Mouse (Mus musculus) embryonic facial prominence, embryonic 15.5 days (tissue): Measurements from ENCODE around the gene Acoxl. TPM values are rescaled to one million over a fixed set of nuclear protein-coding genes. Genes with fewer than 3 reads are reported as not detected.
"Not testable (repeated sequence)": the region's sequence is repeated elsewhere in the genome, so short reads cannot be mapped to it uniquely, and the experiment has no call there.

ENCODE experiments used
- ATAC-seq: fragments of 200-750 bp; cut with Nextera tagmentation; 2 replicates; pipeline ENCODE4 v1.8.0; 2017; ENCODE audit warnings: low read depth, moderate TSS enrichment; ENCODE audit not compliant: insufficient number of reproducible peaks, low FRiP score, low TSS enrichment
- H3K27ac ChIP-seq: fragments of 300-500 bp; sonication (generic); replicated peaks from 2 replicates; pipeline ENCODE4 v1.5.1; 2015; ENCODE audit warnings: mild to moderate bottlenecking, inconsistent platforms
- H3K27me3 ChIP-seq: fragments of 300-500 bp; sonication (generic); 2 replicates; pipeline ENCODE4 v1.6.1; 2015; ENCODE audit warnings: inconsistent platforms
- H3K36me3 ChIP-seq: fragments of 300-500 bp; sonication (generic); 2 replicates; pipeline ENCODE4 v1.6.1; 2015; ENCODE audit warnings: mild to moderate bottlenecking, inconsistent platforms
- H3K4me1 ChIP-seq: fragments of 300-500 bp; sonication (generic); 2 replicates; pipeline ENCODE4 v1.6.1; 2015; ENCODE audit warnings: inconsistent platforms
- H3K4me2 ChIP-seq: fragments of 300-500 bp; sonication (generic); replicated peaks from 2 replicates; pipeline ENCODE4 v1.6.1; 2015; ENCODE audit warnings: mild to moderate bottlenecking, inconsistent platforms
- H3K4me3 ChIP-seq: fragments of 300-500 bp; sonication (generic); replicated peaks from 2 replicates; pipeline ENCODE4 v1.5.1; 2015; ENCODE audit warnings: mild to moderate bottlenecking, inconsistent platforms
- H3K9ac ChIP-seq: fragments of 300-500 bp; sonication (generic); 2 replicates; pipeline ENCODE4 v1.6.1; 2015; ENCODE audit warnings: inconsistent platforms
- H3K9me3 ChIP-seq: fragments of 300-500 bp; sonication (generic); replicated peaks from 2 replicates; pipeline ENCODE4 v1.6.1; 2016; ENCODE audit warnings: inconsistent platforms
- WGBS: fragments of 180-500 bp; shearing (Covaris S2); methylation state at CpG from one replicate; pipeline ENCODE4 v1.1.7; 2015; 5-methylcytosine and 5-hydroxymethylcytosine counted together
- polyA plus RNA-seq: library from polyadenylated mRNA; unstranded; fragments of >200 nt; fragmentation: Nextera tagmentation; extraction: Ambion mirVana; gene quantifications from 2 replicates; pipeline ENCODE4 v1.2.1, GENCODE M21; 2015

Acoxl gene
- polyA plus RNA-seq, 1 experiment from 2014 or later: 0.15 TPM

DNA sequence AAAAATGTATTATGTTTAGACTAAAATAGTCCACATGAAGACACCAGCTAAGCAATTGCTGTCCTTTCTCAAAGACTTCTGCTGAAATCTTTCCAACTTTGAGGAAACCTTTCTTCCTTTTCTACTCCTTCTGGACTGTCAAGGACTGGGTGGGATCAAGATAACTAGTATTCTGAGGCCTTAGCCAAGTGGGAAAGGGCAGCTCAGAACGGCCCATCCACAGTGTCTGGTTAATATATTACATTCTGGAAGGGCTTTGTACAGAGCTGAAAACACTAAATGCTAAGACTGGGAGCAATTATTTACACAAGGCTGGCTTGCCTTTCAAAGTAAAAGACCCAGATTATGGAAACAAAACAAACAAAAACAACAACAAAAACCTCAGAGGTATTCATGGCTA lies 256.6 kb downstream of the Acoxl start:
- Histone ChIP-seq H3K9ac (no peak overlapping the region), H3K27ac (no peak overlapping the region), H3K4me3 (no peak overlapping the region), H3K4me2 (no peak overlapping the region), H3K4me1 (no peaks in the 10 kb centered on the region), H3K27me3 (no peaks in the 10 kb centered on the region), H3K9me3 (no peaks in the 10 kb centered on the region), H3K36me3 (no peaks in the 10 kb centered on the region)
- ATAC-seq: no peak
- WGBS: 38% methylated on average over 1 of the region's 1 CpGs

- H3K36me3 ChIP-seq: no peaks in the 10 kb centered on the region
- no peak overlapping the region for H3K4me2 ChIP-seq
- H3K4me3 ChIP-seq: no peak overlapping the region
- H3K9me3 ChIP-seq: no peaks in the 10 kb centered on the region
- WGBS: 61% methylated on average over 1 of the region's 1 CpGs
- H3K9ac ChIP-seq: no peak overlapping the region
- H3K4me1 ChIP-seq: no peaks in the 10 kb centered on the region
- no peak overlapping the region for H3K27ac ChIP-seq
- ATAC-seq: no peak
- no peaks in the 10 kb centered on the region for H3K27me3 ChIP-seq
Observed at GRCm38 (mm10) chr2:128096070-128096469, 257.4 kb downstream of the Acoxl start.

DNA sequence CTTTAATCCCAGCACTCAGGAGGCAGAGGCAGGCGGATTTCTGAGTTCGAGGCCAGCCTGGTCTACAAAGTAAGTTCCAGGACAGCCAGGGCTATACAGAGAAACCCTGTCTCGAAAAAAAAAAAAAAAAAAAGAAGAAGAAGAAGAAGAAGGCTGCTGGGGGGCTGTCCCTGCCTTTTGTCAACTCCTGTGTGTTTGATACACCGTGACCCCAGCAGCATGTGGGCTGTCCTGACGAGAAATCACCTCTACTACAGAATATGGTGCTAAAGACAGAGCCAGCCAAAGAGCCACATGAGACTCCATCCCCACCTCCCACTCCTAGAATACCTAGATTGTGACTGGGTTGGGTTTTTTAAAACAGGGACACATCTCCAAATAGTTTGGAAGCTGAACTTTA lies 259.4 kb downstream of the Acoxl start:
- not testable (repeated sequence) for H3K4me2 ChIP-seq, H3K27me3 ChIP-seq, H3K9ac ChIP-seq, H3K9me3 ChIP-seq, H3K4me1 ChIP-seq, H3K4me3 ChIP-seq, ATAC-seq, H3K27ac ChIP-seq, H3K36me3 ChIP-seq
- WGBS: 80% methylated on average over 5 of the region's 5 CpGs

DNA sequence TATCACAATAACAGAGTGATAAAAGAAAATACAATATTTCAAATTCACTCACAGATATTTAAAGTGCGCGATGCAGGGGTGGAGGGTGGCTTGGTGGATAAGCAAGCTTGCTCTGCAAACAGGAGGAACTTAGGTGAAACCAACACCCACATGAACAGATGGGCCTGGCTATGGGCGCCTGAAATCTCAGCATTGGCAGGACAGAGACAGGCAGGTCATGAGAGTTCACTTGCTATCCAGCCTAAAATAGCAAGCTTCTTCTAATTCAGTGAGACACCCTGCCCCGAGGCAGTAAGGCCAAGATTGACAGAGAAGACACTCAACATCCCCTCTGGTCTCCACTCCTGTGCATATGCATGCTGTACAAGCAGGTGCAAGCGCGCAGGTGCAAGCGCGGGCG lies 263.4 kb downstream of the Acoxl start:
- WGBS: 84% methylated on average over 9 of the region's 9 CpGs
- Histone ChIP-seq H3K4me3 (no peak overlapping the region), H3K9ac (no peak overlapping the region), H3K4me1 (no peaks in the 10 kb centered on the region), H3K4me2 (no peak overlapping the region), H3K36me3 (no peaks in the 10 kb centered on the region), H3K9me3 (no peaks in the 10 kb centered on the region), H3K27me3 (no peaks in the 10 kb centered on the region), H3K27ac (no peak overlapping the region)
- ATAC-seq: no peak

- Histone ChIP-seq H3K27me3 (no peaks in the 10 kb centered on the region), H3K9ac (no peak overlapping the region), H3K4me1 (no peaks in the 10 kb centered on the region), H3K36me3 (no peaks in the 10 kb centered on the region), H3K27ac (no peak overlapping the region), H3K9me3 (no peaks in the 10 kb centered on the region), H3K4me3 (no peak overlapping the region), H3K4me2 (no peak overlapping the region)
- WGBS: 82% methylated on average over 5 of the region's 5 CpGs
- no peak for ATAC-seq
Observed at GRCm38 (mm10) chr2:128104815-128105214, 266.1 kb downstream of the Acoxl start.

DNA sequence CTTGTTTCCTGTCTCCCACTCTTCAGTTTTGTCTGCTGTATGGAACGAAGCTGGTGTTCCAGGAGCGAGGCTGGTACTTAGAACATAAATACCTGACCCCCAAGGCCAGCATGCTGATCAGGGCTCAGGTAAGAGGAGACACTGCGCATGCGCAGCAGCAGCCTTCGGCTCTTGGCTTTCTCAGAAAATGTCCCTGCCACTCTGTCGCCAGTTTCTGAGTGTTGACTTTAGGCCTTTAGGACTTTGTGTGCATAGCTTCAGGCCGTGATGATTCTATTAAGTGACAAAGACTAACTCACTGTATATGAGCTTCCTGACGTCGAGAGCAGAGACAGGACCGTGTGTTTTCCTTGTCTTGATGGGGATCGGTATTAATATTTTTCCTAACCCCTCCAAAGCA lies 267.0 kb downstream of the Acoxl start:
- Histone ChIP-seq H3K4me1 (no peaks in the 10 kb centered on the region), H3K4me2 (no peak overlapping the region), H3K27ac (no peak overlapping the region), H3K9me3 (no peaks in the 10 kb centered on the region), H3K9ac (no peak overlapping the region), H3K36me3 (no peaks in the 10 kb centered on the region), H3K4me3 (no peak overlapping the region), H3K27me3 (no peaks in the 10 kb centered on the region)
- no peak for ATAC-seq
- 76% methylated on average over 11 of the region's 11 CpGs for WGBS

DNA sequence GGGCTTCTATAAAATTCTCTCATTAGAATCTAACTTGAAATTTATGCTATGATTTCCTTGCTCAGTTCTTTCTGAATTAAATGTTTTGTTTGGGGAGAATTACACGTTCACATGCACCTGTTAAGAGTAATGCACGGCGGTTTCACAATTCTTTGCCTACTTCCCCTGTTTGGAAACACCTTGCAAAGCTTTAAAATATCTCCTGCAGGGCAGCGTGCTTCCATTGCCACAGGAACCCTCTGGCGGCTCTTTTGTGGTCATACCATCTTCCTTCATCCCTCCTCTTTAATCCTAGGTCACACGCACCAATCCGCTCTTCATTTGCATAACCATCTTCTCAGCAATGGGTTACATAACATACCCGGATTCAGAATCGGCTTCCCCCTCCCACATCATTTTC lies 272.9 kb downstream of the Acoxl start:
- no peak for ATAC-seq
- 71% methylated on average over 9 of the region's 9 CpGs for WGBS
- H3K9me3 ChIP-seq: no peaks in the 10 kb centered on the region

DNA sequence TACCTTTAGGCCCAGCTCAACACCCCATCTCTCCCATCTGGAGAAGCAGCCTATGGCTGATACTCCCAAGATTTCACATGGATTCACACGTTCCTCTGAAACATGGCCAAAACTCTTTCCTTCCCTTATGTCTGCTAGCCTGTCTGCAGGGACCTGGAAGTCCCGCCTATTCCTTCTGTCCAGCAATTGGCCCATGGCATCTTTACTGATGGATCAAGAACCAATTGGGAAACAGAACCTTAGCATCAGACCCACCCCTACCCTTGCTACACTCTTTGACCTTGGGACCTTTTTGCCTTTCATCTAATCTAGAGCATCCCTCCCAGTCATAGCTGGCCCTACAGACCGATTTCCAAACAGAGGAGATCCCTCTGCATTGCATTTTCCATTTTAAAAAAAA lies 275.9 kb downstream of the Acoxl start:
- no peaks in the 10 kb centered on the region for H3K9me3 ChIP-seq
- WGBS: 69% methylated on average over 3 of the region's 3 CpGs
- H3K4me3 ChIP-seq: no peak overlapping the region
- no peaks in the 10 kb centered on the region for H3K4me1 ChIP-seq
- H3K4me2 ChIP-seq: no peak overlapping the region
- H3K27ac ChIP-seq: no peak overlapping the region
- peaks cover 5% of the 10 kb centered on the region; the same call in 1 of the 2 replicates for H3K27me3 ChIP-seq
- no peak overlapping the region for H3K9ac ChIP-seq
- ATAC-seq: no peak
- H3K36me3 ChIP-seq: no peaks in the 10 kb centered on the region

More for the DNA sequence above, 272.9 kb downstream of the Acoxl start:
- no peaks in the 10 kb centered on the region; the same call in 1 of the 2 replicates for H3K27me3 ChIP-seq
- no peak overlapping the region for H3K4me3 ChIP-seq
- H3K9ac ChIP-seq: no peak overlapping the region
- no peaks in the 10 kb centered on the region for H3K4me1 ChIP-seq
- no peak overlapping the region for H3K27ac ChIP-seq
- no peaks in the 10 kb centered on the region for H3K36me3 ChIP-seq
- H3K4me2 ChIP-seq: no peak overlapping the region

- 27% methylated on average over 4 of the region's 4 CpGs for WGBS
- no peak overlapping the region for H3K4me3 ChIP-seq
- H3K9me3 ChIP-seq: no peaks in the 10 kb centered on the region
- H3K36me3 ChIP-seq: no peaks in the 10 kb centered on the region
- peaks cover 5% of the 10 kb centered on the region; the same call in 1 of the 2 replicates for H3K27me3 ChIP-seq
- H3K4me2 ChIP-seq: no peak overlapping the region
- H3K9ac ChIP-seq: no peak overlapping the region
- H3K27ac ChIP-seq: no peak overlapping the region
- no peak for ATAC-seq
- H3K4me1 ChIP-seq: no peaks in the 10 kb centered on the region
Observed at GRCm38 (mm10) chr2:128115579-128115978, 276.9 kb downstream of the Acoxl start.

- Histone ChIP-seq H3K9me3 (no peaks in the 10 kb centered on the region), H3K27ac (no peak overlapping the region), H3K9ac (no peak overlapping the region), H3K4me2 (no peak overlapping the region), H3K4me3 (no peak overlapping the region), H3K36me3 (no peaks in the 10 kb centered on the region), H3K4me1 (peaks cover 4% of the 10 kb centered on the region), H3K27me3 (peaks cover 12% of the 10 kb centered on the region)
- 56% methylated on average over 7 of the region's 7 CpGs for WGBS
- no peak for ATAC-seq
Observed at GRCm38 (mm10) chr2:128117605-128118004, 278.9 kb downstream of the Acoxl start.

DNA sequence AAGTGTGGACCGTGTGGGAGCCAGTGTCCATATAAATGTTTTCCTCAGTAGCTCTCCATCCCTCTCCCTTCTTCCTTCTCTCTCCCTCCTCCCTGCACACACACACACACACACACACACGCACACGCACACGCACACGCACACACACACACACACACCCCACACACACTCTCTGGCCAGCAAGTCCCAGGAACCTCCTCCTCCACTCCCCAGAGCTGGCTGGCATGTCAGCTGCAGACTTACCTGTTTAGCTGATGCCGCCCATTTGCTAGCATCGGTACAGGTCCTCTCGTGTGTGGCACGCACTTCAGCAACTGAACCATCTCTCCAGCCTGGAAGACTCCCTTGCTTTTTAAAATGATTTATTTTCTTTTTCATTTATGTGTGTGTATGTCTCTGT lies 280.3 kb downstream of the Acoxl start:
- Histone ChIP-seq H3K9me3 (no peaks in the 10 kb centered on the region), H3K4me2 (no peak overlapping the region), H3K4me1 (peaks cover 18% of the 10 kb centered on the region), H3K4me3 (no peak overlapping the region), H3K27me3 (peaks cover 26% of the 10 kb centered on the region), H3K9ac (no peak overlapping the region), H3K36me3 (no peaks in the 10 kb centered on the region), H3K27ac (no peak overlapping the region)
- WGBS: 89% methylated on average over 9 of the region's 9 CpGs
- ATAC-seq: no peak

- Histone ChIP-seq H3K27ac (no peak overlapping the region), H3K4me3 (peak overlapping the region; percentile 29), H3K9me3 (no peaks in the 10 kb centered on the region), H3K9ac (no peak overlapping the region), H3K36me3 (no peaks in the 10 kb centered on the region), H3K4me1 (peaks cover 36% of the 10 kb centered on the region), H3K27me3 (peaks cover 38% of the 10 kb centered on the region), H3K4me2 (peak overlapping the region; percentile 96)
- ATAC-seq: no peak
- under 1% methylated on average over 9 of the region's 9 CpGs for WGBS
Observed at GRCm38 (mm10) chr2:128122491-128122890, 283.8 kb downstream of the Acoxl start.
